Mouse (Mus musculus): Measurements from ENCODE around the gene Large1. TPM values are rescaled to one million over a fixed set of nuclear protein-coding genes. Genes with fewer than 3 reads are reported as not detected.
"Not testable (repeated sequence)": the region's sequence is repeated elsewhere in the genome, so short reads cannot be mapped to it uniquely, and the experiment has no call there.

The Large1 gene
- polyA plus RNA-seq, 1 experiment from 2014 or later, result 4.1 TPM

DNA sequence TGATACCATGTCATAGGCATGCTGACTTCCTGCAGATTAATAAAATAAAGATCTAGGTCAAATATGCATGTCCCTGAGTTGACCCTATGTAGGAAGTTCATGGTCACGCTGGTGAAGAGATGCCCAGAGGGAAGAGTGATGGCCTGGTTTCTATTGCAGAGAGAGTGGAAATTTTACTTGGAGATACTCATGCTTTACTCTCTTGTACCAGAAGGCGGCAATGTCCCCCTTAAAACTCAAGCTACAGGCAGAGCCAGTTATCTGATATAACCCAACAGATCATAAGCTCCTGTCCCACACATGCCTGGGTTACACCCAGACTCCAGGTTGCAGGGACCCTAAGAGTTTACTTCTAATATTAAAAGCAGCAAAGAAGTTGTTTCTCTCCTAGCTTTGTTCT is 345.9 kb downstream of the Large1 start:
- Histone ChIP-seq H3K36me3 (ENCODE audit: control insufficient read depth, insufficient read depth, low read length) (no peaks in the 10 kb centered on the region), H3K27ac (ENCODE audit: low read depth, low read length) (no peak overlapping the region), H3K4me3 (ENCODE audit: low read depth, low read length) (no peak overlapping the region), H3K4me1 (replicated peaks; ENCODE audit: control insufficient read depth, insufficient read depth, low read length) (no peaks in the 10 kb centered on the region), H3K4me2 (no peak overlapping the region), H3K9me3 (ENCODE audit: control insufficient read depth, low read length) (no peaks in the 10 kb centered on the region), H3K27me3 (replicated peaks; ENCODE audit: control insufficient read depth, insufficient read depth, low read length) (no peaks in the 10 kb centered on the region), H3K9ac (ENCODE audit: low read depth, low read length) (no peak overlapping the region)
- ATAC-seq (replicated peaks; ENCODE audit: low FRiP score) (no peak), DNase-seq (ENCODE audit: low spot score) (no peak)
- 57% methylated on average over 2 of the region's 2 CpGs for WGBS

DNA sequence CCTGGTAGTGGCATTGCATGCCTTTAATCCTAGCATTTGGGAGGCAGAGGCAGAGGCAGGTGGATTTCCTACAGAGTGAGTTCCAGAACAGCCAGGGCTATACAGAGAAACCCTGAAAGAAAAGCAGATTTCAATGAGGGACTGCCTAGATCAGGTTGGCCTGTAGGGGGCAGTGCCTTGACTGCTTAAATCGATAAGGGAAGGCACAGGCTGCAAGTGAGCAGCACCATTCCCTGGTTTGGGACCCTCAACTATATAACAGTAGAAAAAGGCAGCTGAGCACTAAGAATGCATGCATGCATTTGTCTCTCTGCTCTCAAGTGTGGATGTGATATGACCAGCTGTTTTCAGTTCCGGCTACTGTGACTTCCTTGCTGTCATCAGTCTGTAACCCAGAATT is 349.5 kb downstream of the Large1 start:
- no peak overlapping the region for H3K4me3 ChIP-seq (ENCODE audit: low read depth, low read length)
- H3K4me2 ChIP-seq, result no peak overlapping the region
- H3K27me3 ChIP-seq (replicated peaks; ENCODE audit: control insufficient read depth, insufficient read depth, low read length), result no peaks in the 10 kb centered on the region
- no peaks in the 10 kb centered on the region for H3K4me1 ChIP-seq (replicated peaks; ENCODE audit: control insufficient read depth, insufficient read depth, low read length)
- 53% methylated on average over 2 of the region's 2 CpGs for WGBS
- no peak overlapping the region for H3K9ac ChIP-seq (ENCODE audit: low read depth, low read length)
- H3K27ac ChIP-seq (ENCODE audit: low read depth, low read length), result no peak overlapping the region
- no peak for DNase-seq (ENCODE audit: low spot score)
- H3K36me3 ChIP-seq (ENCODE audit: control insufficient read depth, insufficient read depth, low read length), result no peaks in the 10 kb centered on the region
- no peaks in the 10 kb centered on the region for H3K9me3 ChIP-seq (ENCODE audit: control insufficient read depth, low read length)
- ATAC-seq (replicated peaks; ENCODE audit: low FRiP score), result no peak

DNA sequence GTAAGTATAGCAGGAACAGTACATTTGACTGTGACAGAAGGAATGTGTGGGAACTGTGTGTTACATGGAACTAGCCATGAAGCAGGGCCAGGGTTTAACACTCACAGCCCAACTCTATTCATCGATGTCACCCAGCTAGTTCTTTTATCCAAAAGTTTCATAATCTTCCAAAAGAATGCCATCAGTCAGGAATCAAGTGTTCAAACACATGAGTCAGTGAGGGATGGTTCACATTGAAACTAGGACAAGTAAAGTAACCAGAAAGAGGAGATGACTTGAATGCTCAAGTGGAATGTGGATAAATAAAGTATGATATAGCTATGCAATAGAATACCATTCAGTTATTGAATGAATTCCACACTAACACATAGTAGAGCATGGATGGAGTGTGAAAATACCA is 359.5 kb downstream of the Large1 start:
- Histone ChIP-seq H3K27ac (ENCODE audit: low read depth, low read length) (no peak overlapping the region), H3K4me2 (no peak overlapping the region), H3K4me1 (replicated peaks; ENCODE audit: control insufficient read depth, insufficient read depth, low read length) (no peaks in the 10 kb centered on the region), H3K4me3 (ENCODE audit: low read depth, low read length) (no peak overlapping the region), H3K36me3 (ENCODE audit: control insufficient read depth, insufficient read depth, low read length) (no peaks in the 10 kb centered on the region), H3K9ac (ENCODE audit: low read depth, low read length) (no peak overlapping the region), H3K27me3 (replicated peaks; ENCODE audit: control insufficient read depth, insufficient read depth, low read length) (no peaks in the 10 kb centered on the region), H3K9me3 (ENCODE audit: control insufficient read depth, low read length) (no peaks in the 10 kb centered on the region)
- ATAC-seq (replicated peaks; ENCODE audit: low FRiP score) (no peak), DNase-seq (ENCODE audit: low spot score) (no peak)
- 91% methylated on average over 1 of the region's 1 CpGs for WGBS

DNA sequence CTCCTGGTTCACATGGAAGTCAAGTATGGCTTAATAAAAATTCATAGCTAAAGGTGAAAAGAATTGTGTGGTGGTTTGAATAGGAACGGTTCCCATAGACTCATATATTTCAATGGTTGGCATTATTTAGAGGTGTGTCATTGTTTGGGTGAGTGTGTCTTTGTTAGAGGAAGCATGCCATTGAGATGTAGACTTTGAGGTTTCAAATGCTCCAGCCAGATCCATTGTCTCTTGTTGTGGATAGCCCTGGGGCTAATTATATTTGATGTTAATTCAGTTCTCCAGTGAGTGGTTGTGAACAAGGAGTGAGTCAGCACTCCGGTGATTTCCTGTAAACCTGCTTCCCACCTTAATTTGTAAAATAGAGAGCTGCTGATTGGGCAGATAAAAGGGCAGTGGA is 362.9 kb downstream of the Large1 start:
- Histone ChIP-seq H3K36me3 (ENCODE audit: control insufficient read depth, insufficient read depth, low read length) (no peaks in the 10 kb centered on the region), H3K27me3 (replicated peaks; ENCODE audit: control insufficient read depth, insufficient read depth, low read length) (no peaks in the 10 kb centered on the region), H3K4me2 (no peak overlapping the region), H3K4me1 (replicated peaks; ENCODE audit: control insufficient read depth, insufficient read depth, low read length) (no peaks in the 10 kb centered on the region), H3K27ac (ENCODE audit: low read depth, low read length) (no peak overlapping the region), H3K9ac (ENCODE audit: low read depth, low read length) (no peak overlapping the region), H3K4me3 (ENCODE audit: low read depth, low read length) (no peak overlapping the region), H3K9me3 (ENCODE audit: control insufficient read depth, low read length) (no peaks in the 10 kb centered on the region)
- ATAC-seq (replicated peaks; ENCODE audit: low FRiP score) (no peak), DNase-seq (ENCODE audit: low spot score) (no peak)
- WGBS, result 82% methylated on average over 2 of the region's 2 CpGs

DNA sequence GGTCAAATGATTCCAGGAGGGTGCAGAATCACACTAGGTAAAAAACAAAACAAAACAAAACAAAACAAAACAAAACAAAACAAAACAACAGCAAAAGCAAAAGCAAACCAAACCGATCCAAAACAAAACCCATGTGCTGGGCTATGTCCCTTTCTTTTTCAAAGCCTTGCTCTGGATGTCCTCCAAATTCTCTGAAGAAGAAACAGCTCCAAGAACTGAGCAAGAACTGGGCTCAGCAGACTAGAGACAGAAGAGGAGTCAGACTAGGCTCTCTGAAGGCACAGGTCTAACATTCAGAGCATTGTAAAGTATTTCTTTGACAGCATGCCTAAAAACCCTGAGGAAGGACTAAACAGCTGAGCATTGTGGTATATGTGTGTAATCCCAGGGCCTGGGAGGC is 370.5 kb downstream of the Large1 start:
- DNase-seq (ENCODE audit: low spot score) (no peak), ATAC-seq (replicated peaks; ENCODE audit: low FRiP score) (no peak)
- no peak overlapping the region for H3K27ac ChIP-seq (ENCODE audit: low read depth, low read length)
- no peaks in the 10 kb centered on the region for H3K9me3 ChIP-seq (ENCODE audit: control insufficient read depth, low read length)
- H3K36me3 ChIP-seq (ENCODE audit: control insufficient read depth, insufficient read depth, low read length), result no peaks in the 10 kb centered on the region
- 83% methylated on average over 1 of the region's 1 CpGs for WGBS
- H3K9ac ChIP-seq (ENCODE audit: low read depth, low read length), result no peak overlapping the region
- no peaks in the 10 kb centered on the region for H3K27me3 ChIP-seq (replicated peaks; ENCODE audit: control insufficient read depth, insufficient read depth, low read length)
- H3K4me3 ChIP-seq (ENCODE audit: low read depth, low read length), result no peak overlapping the region
- H3K4me2 ChIP-seq, result no peak overlapping the region
- no peaks in the 10 kb centered on the region for H3K4me1 ChIP-seq (replicated peaks; ENCODE audit: control insufficient read depth, insufficient read depth, low read length)

DNA sequence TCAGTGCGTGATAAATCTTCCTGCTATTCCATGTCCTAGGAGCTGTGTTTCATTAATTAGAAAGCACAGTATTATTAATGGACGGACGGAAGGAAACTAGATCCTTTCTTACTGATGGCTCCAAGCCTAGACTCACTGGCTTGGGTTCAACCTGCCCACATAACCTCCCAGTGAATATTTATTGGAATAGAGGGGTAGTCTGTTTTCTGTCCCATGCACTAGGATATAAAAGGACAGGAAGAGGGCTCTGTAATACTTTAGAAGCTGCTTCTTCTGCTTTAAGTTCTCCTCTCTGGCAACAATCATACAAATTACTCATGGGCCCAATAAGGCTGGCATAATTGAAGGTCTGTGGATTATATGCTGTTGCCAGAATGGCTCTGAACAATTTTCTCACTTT is 398.3 kb downstream of the Large1 start:
- H3K4me1 ChIP-seq (replicated peaks; ENCODE audit: control insufficient read depth, insufficient read depth, low read length), result no peaks in the 10 kb centered on the region
- no peaks in the 10 kb centered on the region for H3K36me3 ChIP-seq (ENCODE audit: control insufficient read depth, insufficient read depth, low read length)
- H3K27me3 ChIP-seq (replicated peaks; ENCODE audit: control insufficient read depth, insufficient read depth, low read length), result no peaks in the 10 kb centered on the region
- no peak overlapping the region for H3K4me2 ChIP-seq
- WGBS, result 77% methylated on average over 3 of the region's 3 CpGs
- no peak overlapping the region for H3K4me3 ChIP-seq (ENCODE audit: low read depth, low read length)
- ATAC-seq (replicated peaks; ENCODE audit: low FRiP score) (no peak), DNase-seq (ENCODE audit: low spot score) (no peak)
- no peak overlapping the region for H3K27ac ChIP-seq (ENCODE audit: low read depth, low read length)
- no peak overlapping the region for H3K9ac ChIP-seq (ENCODE audit: low read depth, low read length)
- no peaks in the 10 kb centered on the region for H3K9me3 ChIP-seq (ENCODE audit: control insufficient read depth, low read length)

DNA sequence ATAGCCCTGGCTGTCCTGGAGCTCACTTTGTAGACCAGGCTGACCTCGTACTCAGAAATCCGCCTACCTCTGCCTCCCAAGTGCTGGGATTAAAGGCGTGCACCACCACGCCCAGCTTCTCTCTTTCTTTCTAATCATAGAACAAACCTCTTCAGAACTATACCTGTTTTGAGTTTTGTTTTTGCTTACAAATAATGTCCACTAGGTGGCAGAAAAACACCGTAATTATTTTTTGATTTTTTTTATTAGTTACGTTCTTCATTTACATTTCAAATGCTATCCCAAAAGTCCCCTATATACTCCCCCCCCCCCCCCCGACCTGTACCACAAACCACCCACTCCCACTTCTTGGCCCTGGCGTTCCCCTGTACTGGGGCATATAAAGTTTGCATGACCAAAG is 411.9 kb downstream of the Large1 start:
- not testable (repeated sequence) for ATAC-seq (replicated peaks; ENCODE audit: low FRiP score); H3K36me3 ChIP-seq (ENCODE audit: control insufficient read depth, insufficient read depth, low read length); H3K4me3 ChIP-seq (ENCODE audit: low read depth, low read length); H3K27me3 ChIP-seq (replicated peaks; ENCODE audit: control insufficient read depth, insufficient read depth, low read length); H3K4me2 ChIP-seq; H3K27ac ChIP-seq (ENCODE audit: low read depth, low read length); DNase-seq (ENCODE audit: low spot score); H3K4me1 ChIP-seq (replicated peaks; ENCODE audit: control insufficient read depth, insufficient read depth, low read length); H3K9me3 ChIP-seq (ENCODE audit: control insufficient read depth, low read length); H3K9ac ChIP-seq (ENCODE audit: low read depth, low read length)
- WGBS, result 68% methylated on average over 8 of the region's 8 CpGs

DNA sequence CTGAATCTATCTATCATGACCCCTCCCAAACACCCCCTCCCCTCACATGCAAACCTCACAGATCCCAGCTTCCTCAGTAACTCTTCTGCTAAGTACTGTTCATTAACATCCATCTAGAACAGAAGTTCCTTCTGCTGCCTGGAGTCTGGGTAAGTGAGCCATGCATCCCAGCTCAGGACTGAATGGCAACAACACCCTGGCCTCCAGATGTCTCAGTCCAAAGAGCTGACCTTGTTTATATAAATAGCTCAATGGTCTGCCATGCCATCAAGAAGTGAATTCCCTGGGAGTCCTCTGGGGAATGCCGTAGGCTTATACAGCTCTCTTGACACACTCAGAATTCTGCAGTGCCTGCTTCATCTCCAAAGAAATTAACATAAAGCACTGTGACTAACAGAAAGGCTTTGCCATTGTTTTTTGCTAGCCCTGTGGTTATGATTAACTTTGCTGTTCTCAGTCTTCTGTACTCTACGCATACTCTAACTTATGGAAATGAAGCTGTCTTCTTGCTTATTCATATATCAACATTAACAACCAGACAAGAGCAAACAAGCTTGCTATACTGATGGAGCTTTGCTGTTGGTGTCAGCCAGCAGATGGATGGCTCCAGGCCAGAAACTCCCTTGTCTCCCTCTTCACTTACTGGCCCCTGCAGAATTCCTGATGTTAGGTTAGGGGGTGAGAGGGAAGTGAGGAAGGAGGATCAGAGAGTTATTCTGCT is 434.0 kb downstream of the Large1 start:
- Histone ChIP-seq H3K9me3 (ENCODE audit: control insufficient read depth, low read length) (no peaks in the 10 kb centered on the region), H3K4me3 (ENCODE audit: low read depth, low read length) (no peak overlapping the region), H3K9ac (ENCODE audit: low read depth, low read length) (no peak overlapping the region), H3K4me2 (no peak overlapping the region), H3K4me1 (replicated peaks; ENCODE audit: control insufficient read depth, insufficient read depth, low read length) (no peaks in the 10 kb centered on the region), H3K27me3 (replicated peaks; ENCODE audit: control insufficient read depth, insufficient read depth, low read length) (no peaks in the 10 kb centered on the region), H3K27ac (ENCODE audit: low read depth, low read length) (no peak overlapping the region), H3K36me3 (ENCODE audit: control insufficient read depth, insufficient read depth, low read length) (no peaks in the 10 kb centered on the region)
- WGBS, result 77% methylated on average over 2 of the region's 2 CpGs
- ATAC-seq (replicated peaks; ENCODE audit: low FRiP score), result no peak
- DNase-seq (ENCODE audit: low spot score), result no peak

DNA sequence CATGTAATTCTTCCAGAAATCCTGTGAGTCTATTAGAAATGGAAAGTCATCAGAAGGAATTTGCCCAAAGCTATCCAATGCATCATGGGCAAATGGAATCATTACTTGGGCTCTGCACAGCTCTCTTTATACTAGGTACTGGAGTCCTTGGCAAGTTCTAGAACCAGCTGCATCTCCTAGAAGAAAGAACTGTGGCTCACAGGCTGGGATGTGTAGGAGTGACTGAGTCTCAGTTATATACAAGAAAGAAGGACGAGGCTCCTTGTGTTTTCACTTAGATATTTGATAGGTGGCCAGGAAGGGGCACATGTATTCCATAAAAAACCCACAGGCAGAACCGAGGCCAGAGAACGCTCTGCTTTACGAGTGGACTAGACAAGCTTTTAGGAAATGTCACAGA is 447.8 kb downstream of the Large1 start:
- Histone ChIP-seq H3K9ac (ENCODE audit: low read depth, low read length) (no peak overlapping the region), H3K4me1 (replicated peaks; ENCODE audit: control insufficient read depth, insufficient read depth, low read length) (no peaks in the 10 kb centered on the region), H3K4me3 (ENCODE audit: low read depth, low read length) (no peak overlapping the region), H3K4me2 (no peak overlapping the region), H3K9me3 (ENCODE audit: control insufficient read depth, low read length) (no peaks in the 10 kb centered on the region), H3K27me3 (replicated peaks; ENCODE audit: control insufficient read depth, insufficient read depth, low read length) (no peaks in the 10 kb centered on the region), H3K36me3 (ENCODE audit: control insufficient read depth, insufficient read depth, low read length) (no peaks in the 10 kb centered on the region), H3K27ac (ENCODE audit: low read depth, low read length) (no peak overlapping the region)
- ATAC-seq (replicated peaks; ENCODE audit: low FRiP score) (no peak), DNase-seq (ENCODE audit: low spot score) (no peak)
- WGBS, result 79% methylated on average over 4 of the region's 4 CpGs
